Mouse (Mus musculus): Measurements from ENCODE around the gene Lrrc15. TPM values are rescaled to one million over a fixed set of nuclear protein-coding genes. Genes with fewer than 3 reads are reported as not detected.

The Lrrc15 gene
- total RNA-seq, 2 experiments from 2014 or later, result 0.05 to 0.10 TPM

- DNase-seq, result peak; percentile 84 to 85
Observed at GRCm38 (mm10) chr16:30236091-30236699, 46.9 kb downstream of the Lrrc15 start.

GRCm38 (mm10) chr16:30235577-30235976 is 47.5 kb downstream of the Lrrc15 start:
- no peak for DNase-seq

GRCm38 (mm10) chr16:30234636-30235546 is 48.2 kb downstream of the Lrrc15 start:
- no peak for DNase-seq

- DNase-seq, result no peak
Observed at GRCm38 (mm10) chr16:30234077-30234476, 49.0 kb downstream of the Lrrc15 start.

GRCm38 (mm10) chr16:30231882-30232604 is 51.0 kb downstream of the Lrrc15 start:
- no peak for DNase-seq

- no peak for DNase-seq
Observed at GRCm38 (mm10) chr16:30227352-30227751, 55.7 kb downstream of the Lrrc15 start.

GRCm38 (mm10) chr16:30221161-30221782 is 61.8 kb downstream of the Lrrc15 start:
- no peak for DNase-seq

Other genes starting within 250 kb of the Lrrc15 start
- gene Hes1, start 218.9 kb downstream of the Lrrc15 start, total RNA-seq (2021), result 10 to 100 TPM; 18.9 to 23.3 TPM
- gene Cpn2, start 15.8 kb downstream of the Lrrc15 start, total RNA-seq (2021), result not detected
- gene Gp5, start 27.5 kb upstream of the Lrrc15 start, total RNA-seq (2021), result 1 to 10 TPM; 2.0 to 2.1 TPM
- 10 to 100 TPM; 70.7 to 72.1 TPM for gene Atp13a3, start 122.7 kb upstream of the Lrrc15 start, total RNA-seq (2021)